Mouse (Mus musculus) spleen, adult 2 months (tissue): ENCODE results near the gene Dnah8.

Experiments used
- CTCF ChIP-seq: fragments of 200-500 bp; IDR thresholded peaks from 2 replicates; pipeline ENCODE4 v1.5.1; 2011; ENCODE audit warnings: mild to moderate bottlenecking, inconsistent platforms; ENCODE audit not compliant: insufficient read depth, insufficient read length, insufficient replicate concordance; ENCODE audit errors: extremely low read depth
- POLR2A ChIP-seq: fragments of 200-500 bp; IDR thresholded peaks from 2 replicates; pipeline ENCODE4 v1.6.1; 2011; ENCODE audit warnings: low read depth, low read length, inconsistent platforms

DNA sequence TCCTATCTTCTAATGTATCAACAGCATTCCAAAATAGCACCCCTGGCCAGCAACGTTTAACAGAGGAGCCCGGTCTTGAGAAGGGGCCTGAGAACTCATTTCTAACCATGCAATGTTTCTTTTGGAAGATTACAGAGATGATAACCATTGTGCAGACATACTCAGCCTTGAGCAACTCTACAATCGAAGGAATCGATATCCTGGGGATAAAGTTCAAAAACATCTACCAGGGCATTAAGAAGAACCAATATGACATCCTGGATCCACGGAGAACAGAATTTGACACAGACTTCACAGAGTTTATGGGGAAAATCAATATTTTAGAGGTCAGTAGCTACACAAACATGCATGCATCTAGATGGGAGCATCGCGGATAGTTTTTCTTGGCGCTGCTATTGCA lies 39.0 kb downstream of the Dnah8 start:
- TF ChIP-seq CTCF: no peak
- TF ChIP-seq POLR2A: no peak
